Mouse (Mus musculus): ENCODE results near the gene Grm4.

DNA sequence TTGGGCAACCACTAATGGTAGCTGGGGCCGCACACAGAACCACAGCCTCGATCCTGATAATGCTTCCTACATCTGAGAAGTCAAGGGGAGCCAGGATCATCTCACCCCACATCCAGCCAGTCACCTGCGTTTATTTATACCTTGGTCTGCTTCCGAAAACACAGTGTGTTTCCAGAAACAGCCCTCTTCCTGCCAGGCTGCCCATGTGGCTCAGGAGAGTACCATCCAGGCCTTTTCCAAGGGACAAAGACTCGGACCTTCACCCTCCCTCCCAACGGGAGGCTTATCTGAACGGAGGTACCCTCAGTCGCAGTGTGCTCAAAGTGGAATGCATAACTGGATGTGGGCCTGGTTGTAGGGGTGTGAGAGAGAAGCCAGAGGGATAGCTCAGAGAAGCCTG is 68.2 kb downstream of the Grm4 start:
- TF ChIP-seq EP300 (IDR thresholded peaks at IDR 0.05; ENCODE audit: low read depth) (no peak), CTCF (IDR thresholded peaks at IDR 0.05; ENCODE audit: low read depth) (no peak)

Data from liver, embryonic 14.5 days (tissue).